Mouse (Mus musculus) frontal cortex, adult (tissue): ENCODE results near the gene Tgoln1.
A peak's percentile ranks its signal among the peaks of the same experiment; 100 is the strongest.

ENCODE experiments used
- ATAC-seq: cut with Nextera tagmentation; 2 replicates; pipeline ENCODE4 v1.9.2; 2017; ENCODE audit warnings: mild to moderate bottlenecking, moderate library complexity, mixed read lengths; ENCODE audit not compliant: low TSS enrichment

Tgoln1 gene

DNA sequence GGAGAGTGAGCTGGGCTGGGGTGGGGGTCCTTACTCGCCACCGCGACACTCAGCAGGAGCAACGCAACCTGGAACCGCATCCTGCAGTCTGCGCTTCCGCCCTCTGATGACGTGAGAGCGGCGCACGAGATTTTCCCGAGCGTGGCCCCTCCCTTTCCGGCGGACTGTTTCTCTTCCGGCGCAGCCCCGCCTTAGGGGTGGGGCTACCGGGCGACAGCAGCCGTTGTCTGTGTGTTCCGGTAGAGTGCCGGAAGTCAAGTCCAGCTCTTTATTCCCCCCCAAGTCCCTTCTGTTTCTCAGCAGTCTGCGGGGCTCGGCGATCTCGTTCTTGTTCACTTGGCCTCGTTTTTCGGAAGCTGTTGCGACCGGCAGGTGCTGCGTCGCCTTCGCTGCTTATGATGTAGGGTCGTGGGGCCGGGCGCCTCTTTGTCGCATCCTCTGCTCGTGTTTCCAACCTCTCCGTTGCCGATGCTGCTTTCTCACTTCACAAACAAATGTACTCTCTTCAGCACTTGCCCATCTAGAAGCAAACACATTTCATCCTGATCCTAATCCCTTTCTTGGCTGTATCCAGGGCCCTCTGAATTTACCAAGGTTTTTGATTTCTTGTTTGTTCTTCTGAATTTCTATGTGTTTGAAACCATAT, at the start of gene Tgoln1:
Gene Tgoln1 (minus strand): TSS at position 358 of the 646 bp plus-strand sequence.
- peak; percentile 99 for ATAC-seq

DNA sequence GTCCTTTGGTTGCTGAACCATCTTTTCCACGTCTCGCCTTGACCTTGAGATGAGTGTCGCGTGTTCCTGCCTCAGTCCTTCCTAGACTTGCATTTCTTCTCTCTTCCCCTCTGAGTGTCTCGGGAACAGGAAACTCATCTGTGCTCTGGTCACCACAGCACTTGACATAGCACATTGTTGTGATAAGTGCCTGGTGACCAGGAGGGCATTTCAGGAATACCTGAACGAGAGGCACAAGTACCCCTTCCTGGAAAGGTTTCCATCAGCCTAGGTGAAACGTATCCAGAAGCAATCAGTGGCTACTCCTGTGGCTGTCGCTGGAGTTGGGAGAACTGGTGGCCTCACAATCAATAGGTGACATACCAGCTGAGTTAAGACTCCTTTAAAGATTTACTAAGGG, 47.5 kb upstream of the Tgoln1 start:
- no peak for ATAC-seq

DNA sequence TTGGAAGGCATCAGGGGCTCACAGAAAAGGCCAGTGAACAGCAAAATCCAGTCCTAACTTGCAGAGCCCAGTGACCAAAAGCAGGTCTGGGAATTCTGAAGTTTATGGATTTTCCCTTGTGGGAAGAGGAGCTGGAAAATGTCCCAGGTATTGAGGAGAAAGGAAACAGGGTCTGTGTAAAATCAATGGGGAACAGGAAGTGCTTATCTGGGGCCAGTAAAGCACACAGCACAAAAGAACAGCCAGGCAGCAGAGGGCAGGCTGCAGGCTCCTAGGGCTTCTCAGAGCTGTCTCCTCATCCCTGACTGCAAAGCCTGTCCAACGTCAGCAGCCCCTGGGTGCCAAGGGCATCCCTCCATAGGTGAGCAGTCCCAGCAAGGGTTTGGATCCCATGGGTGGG, 46.2 kb upstream of the Tgoln1 start:
- ATAC-seq = no peak

DNA sequence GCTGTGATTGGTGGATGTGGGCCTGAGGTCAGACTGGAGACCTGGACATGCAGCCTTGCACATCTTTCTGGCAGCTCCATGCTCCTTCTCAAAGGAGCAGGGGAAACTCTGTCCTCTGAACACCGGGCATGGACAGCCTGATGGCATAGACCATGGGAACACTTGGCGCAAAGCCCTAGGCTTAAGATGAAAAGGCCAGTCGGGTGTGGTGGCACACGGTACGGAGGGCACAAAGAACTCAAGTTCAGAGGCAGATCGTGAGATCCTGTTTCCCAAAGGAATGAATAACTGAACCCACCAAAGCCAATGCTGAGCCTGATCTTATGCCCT, 43.6 kb upstream of the Tgoln1 start:
- ATAC-seq = no peak

DNA sequence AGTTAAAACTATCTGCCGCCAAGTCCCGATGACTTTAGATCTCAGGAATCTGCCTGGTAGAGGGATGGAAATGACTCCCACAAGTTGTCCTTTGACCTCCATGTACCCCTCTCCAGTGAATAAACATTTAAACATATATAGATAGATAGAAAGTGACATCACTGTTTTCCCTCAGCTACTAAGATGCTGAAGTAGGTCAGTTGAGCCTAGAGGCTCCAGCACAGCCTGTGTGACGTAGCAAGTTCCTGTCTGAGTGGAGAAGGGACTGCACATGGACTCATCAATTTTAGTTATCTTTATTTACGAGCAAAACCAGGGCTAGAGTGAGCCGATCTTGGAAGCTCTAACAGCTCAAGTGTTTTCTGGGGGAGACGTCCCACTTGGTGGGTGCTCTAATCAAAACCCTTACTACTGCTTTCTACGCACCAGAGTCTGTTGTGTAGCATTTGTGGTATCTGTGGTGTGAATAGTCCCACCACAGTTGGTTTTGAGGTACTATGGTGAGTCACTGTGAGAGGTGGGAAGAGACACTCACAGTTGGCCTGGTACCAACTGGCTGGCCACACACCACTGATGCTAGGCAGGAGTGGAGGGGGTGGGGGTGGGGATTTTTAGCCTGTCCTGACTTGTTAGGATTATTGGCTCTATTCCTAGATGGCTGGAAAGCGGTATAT, 43.1 kb upstream of the Tgoln1 start:
- peak; percentile 77 for ATAC-seq

DNA sequence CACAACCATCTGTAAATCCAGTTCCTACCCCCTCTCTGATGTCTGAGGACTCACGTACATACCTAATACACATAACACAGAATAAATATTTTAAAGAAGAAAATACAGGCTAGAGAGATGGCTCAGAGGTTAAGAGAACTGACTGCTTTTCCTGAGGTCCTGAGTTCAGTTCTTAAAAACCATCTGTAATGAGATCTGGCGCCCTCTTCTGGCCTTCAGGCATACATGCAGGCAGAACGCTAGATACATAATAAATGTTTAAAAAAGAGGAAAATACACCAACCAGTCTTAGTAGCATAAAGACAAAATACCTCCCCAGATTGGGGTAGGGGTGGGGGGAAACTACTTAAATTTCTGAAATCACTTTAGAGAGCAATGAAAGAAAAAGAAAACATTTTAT, 41.2 kb upstream of the Tgoln1 start:
- no peak for ATAC-seq

DNA sequence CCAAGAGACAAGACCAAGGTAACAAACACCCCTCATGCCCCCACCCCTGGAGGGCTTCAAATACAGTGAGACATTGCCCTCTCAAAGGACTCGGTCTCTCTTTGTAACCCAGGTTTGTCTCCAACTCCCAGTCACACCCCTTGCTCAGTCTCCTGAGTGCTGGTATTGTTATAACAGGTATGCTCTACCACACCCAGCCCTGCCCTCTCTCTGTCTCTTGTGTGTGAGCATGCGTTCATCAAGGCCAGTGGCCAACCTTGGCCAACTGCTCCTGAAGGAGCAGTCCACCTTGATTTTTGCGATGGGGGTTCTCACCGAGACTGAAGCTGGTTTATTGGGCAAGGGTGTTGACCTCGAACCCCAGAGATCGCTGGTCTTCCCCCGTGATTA, 39.2 kb upstream of the Tgoln1 start:
- ATAC-seq = no peak

DNA sequence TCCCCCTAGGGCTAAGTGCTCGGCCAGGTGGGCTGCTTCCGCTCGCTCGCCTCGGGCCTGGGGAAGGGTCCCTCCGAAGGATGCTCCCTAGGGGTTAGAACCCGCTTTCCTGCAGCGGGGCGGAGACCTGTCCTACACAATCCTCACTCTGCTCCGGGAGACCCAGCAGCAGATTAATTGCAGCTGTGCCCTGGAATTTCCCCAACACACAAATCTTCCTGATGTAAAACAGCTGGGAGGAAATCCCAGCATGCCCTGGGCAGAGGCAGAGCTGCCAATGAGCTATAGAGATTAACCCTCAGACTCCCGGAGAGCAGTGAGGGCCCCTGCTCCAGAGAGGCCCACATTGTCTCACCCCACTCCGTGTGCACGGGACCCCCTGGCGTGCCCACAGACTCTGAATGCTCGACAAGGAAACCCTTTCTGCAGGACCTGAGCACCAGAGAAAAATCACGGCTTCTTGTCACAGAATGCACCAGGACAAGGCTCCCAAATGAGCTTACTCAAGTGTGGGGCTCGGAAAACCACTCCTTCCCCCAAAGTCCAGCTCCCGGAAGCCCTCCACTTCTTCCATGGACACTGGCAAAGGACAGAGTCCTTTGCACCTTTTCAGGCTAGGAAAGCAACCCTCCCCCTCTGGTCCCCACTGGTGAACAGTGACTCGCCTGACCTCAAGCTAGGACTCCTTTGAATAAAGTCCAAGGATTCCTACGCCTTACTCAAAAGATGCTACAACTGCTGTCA, 38.7 kb upstream of the Tgoln1 start:
- no peak for ATAC-seq

DNA sequence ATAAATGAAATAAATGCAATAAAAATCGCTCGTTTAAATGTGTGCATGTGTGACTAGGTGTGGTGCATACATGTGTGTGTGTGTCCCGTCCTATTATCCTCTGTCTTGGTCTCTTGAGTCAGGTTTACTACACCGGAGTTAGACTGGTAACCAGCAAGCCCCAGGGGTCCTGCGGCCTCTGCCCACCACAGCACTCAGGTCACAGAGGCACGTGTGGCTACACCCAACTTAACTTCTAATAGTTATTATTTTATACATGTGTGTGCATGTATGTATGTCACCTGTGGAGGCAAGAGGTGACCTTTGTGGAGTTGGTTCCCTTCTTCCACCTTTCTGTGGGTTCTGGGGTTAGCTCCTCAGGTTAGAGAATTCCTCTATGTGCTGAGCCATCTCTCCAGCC, 37.6 kb upstream of the Tgoln1 start:
- ATAC-seq = no peak

DNA sequence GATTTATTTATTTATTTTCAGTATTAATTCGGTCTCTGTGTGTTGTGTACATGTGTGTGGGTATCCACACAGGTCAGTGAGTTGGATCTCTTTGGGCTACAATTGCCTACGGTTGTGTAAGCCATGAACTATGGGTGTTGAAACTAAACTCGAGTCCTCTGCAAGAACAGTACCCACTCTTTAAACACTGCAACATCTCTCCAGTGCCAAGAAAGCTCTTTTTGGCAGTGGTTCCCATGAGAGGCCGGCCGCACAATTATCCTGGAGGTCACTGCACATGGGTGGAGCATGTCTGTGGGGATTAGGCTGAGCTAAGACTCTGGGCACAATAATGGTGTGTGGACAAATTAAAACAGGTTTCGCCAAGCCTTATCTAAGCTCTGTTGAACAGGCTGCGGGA, 36.6 kb upstream of the Tgoln1 start:
- no peak for ATAC-seq

DNA sequence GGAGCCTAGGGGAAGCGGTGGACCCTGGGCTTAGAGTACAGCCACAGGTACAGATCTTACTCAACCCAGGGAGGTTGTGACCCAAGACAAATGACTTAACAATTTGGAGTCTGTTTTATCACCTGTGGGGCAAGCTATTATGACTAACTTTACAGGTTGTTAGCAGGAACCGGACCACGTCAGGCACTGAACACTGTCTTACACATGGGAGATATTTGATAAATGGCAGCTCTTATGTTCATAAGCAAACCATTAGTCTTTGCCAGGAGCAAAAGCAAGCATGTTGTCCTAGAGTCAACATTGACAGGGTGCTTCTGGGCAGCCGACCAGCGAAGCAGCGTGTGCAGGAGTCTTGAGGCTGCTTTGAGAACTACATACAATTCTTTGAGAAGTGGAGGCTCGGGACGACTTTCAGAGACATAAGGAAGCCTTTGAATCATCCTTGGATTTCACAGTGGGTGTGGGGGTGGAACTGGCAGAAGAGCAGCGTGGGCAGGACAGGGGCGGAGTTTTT, 33.6 kb upstream of the Tgoln1 start:
- ATAC-seq = peak; percentile 93

DNA sequence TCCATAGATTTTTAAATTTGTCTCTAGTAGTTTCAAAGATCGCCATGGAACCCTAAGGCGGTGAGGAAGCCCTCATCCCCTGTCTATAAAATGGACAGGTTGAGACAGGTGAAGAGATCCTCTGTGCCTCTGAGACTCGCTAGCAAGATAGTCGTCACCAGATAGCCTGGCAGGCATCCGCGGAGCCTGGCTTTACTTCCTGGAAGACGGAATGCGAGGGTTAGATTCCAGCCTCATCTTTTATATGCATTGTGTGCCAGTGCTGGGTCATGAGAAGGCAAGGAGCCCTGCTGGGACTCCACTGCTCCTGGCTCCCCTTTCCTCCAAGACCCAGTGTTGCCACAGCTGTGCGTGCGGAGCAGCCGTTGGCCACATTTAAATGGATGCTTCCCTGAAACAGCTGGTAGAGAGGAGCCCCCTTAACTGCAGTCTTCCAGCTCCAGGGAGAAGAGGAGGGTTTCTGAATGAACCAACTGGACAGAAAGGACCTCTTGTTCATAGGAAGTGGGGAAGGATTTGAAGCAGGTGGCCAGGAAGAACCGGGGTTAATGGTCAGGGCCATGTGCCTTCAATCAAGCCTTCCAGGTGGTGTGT, 31.3 kb upstream of the Tgoln1 start:
- no peak for ATAC-seq

DNA sequence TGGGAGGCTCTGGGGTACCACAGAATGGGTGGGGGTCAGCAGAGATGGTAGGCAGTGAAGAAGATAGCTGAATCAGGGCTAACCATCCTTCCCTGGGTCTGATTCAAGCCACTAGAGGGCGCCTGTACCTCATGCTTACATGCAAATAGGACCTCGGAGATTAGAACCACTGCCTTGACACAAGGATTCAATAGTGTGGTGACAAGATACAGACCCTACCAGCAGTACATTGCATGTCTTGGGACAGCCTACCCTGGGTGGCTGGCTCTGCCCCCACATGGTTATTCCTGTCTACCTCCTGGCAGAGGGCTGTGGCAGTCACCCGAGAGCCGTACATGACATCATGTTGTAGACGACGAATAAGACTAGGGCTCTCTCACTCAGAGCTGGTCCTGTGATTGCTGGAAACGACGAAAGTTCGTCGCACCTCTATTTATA, 30.6 kb upstream of the Tgoln1 start:
- peak; percentile 70 for ATAC-seq

DNA sequence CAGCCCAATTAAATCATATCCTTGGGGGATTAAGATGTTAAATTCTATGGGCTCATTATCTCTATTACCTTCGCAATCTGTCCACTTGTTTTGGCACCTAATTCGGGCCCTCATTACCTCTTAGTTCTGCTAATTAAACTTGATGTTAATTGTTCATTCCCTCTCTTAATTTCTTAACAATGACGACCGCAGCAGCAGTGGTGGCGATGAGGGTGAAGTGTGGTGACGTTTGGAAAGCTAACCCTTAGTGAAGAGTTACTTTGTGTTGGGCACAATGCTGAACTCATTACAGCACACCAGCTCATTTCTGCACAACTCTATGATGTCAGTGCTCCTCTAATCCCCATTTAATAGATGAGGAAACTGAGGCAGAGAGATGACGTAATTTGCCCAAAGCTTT, 28.6 kb upstream of the Tgoln1 start:
- no peak for ATAC-seq

DNA sequence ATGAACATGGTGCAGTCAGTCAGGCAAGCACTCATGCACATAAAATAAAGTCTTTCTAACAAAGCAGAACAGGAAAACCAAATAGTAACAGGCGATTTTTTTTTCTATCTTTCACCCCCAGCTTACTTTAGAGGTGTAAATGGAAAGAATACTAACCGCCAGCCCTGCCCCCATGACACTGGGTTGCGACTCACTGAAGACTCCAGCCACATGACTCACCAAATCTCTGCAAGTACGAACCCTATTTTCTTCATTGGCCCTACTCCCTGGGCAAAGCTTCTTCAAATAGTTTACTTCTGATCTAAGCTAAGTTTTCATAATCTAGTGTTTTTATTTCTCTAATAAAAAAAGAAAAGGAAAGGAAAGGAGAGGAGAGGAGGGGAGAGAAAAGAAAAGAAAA, 27.8 kb upstream of the Tgoln1 start:
- ATAC-seq = no peak

DNA sequence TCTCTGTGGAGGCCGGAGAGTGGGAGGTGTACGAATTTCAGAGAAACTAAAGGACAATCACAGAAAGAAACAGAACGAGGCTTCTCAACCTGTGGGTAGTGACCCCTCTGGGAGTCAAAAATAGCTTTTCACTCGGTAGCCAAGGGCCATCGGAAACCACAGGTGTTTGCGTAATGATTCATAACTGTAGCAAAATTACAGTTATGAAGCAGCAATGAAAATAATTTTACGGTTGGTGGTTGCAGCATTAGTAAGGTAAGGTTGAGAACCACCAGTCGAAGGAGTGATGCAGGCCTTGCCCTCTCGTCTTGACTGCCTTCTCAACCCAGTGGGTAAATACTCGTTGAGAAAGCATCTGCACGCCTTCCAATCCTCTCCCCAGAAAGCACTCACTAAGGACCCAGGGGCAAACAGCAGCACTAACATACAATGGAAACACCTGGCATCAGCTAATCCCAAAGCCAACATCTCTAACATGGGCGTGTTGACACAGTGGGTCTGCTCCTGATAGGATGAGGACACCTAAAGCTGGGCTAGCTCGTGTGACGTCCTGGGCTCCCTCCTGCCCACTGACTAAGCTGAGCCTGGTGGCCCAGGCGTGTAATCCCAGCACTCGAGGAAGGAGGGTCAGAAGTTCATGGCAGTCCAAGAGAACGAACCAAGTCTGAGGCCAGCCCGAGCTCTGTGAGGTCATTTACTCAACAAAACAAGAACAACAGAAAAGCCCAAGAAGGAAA, 24.6 kb upstream of the Tgoln1 start:
- no peak for ATAC-seq

DNA sequence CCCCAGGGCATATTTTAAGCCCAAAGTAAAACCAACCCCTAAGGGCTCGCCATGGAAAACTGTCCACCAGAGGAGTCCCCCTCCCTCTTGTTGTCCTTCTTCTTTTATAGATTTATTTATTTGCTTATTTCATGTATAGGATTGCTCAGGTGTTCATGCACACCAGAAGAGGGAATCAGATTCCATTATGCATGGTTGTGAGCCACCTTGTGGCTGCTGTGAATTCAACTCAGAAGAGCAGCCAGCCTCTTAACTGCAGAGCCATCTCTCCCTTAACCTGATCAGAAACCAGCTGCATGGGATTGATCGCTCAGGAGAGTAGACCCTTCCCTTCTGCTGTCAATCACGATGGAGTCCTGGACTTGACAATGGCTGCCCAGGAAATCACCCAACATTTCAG, 20.1 kb upstream of the Tgoln1 start:
- ATAC-seq = peak; percentile 52; the same call in 1 of the 2 replicates

DNA sequence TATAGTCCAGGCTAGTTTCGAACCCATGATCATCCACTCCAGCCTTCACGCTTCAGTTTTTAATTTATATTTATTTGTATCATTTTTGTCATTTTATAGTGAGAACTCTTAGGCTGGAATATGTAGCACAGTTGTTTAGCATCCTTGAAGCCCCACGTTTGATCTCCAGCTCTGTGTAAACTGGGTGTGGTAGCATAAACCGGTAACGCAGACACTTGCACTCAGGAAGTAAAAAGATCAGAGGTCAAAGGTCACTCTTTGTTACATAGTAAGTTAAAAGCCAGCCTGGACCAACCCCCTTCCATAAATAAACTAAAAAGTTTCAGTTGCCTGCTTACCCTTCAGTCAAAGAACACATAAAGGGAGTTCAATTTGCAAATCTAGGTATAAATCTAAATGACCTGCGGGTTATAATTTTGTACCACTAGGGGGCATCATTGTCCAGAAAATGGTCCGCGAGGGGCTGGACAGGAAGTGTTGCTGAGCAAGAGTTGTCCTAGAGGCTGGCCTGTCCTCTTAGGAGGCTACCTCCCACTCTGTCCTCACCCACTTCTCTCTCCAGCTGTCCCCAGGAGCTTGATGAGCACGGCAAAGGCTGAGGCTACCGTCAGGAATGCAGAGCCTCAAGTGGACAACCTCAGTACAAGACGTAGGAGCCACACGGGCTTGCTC, 19.1 kb upstream of the Tgoln1 start:
- peak; percentile 88 for ATAC-seq

DNA sequence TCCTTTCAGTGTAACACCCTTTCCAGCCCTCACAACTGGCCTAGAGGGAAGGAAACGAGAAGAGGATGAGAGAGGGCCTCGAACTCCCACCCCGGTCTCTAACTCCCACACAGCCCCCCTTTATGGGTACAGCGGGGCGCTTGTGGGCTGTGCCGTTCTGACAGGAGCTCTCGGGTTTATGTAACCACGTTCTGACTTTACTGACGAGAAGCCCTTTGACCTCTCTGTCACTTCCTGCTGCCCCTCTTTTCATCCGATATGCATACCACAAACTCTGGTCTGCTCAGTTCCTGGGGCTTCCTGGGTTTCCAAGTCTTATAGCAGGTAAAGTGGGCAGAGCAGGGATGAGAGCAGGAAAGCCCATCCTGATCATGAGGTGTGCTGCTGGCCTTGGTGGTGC, 17.5 kb upstream of the Tgoln1 start:
- no peak for ATAC-seq

DNA sequence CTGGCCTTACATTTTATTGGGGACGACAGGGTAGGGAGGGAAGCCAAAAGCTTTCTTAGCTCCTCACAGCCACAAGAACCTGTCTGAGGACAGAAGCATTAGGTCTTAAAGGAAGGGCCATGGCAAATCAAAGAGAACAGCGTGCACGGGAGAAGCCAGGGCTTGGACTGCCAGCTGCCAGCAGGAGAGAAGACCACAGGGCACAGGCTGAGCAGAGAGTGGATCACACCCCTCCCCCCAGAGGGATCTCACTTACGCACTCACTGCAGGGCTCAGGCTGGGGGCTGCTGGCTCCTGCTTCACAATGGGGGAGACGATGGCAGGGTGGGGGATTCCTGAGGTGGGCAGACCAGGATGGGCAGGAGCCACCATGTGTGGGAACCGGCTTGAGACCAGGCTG, 14.9 kb upstream of the Tgoln1 start:
- ATAC-seq = no peak

DNA sequence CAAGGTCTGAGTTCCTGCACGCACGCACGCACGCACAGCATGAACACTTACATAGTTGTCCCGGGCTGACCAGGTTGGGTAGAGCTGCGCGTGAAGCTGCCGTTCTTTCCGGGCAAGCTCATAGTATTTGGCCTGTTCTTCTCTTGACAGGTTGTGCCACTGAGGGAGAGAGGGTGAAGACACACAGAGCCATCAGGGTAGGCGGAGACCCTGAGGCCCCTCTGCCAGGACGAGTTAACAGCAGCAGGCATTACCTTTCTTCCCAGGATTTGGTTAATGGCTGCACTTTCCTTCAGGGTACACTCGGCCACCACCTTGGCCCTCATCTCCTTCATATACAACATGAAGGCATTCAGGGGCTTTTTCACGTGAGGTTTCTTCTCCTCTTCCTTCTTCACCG, 14.2 kb upstream of the Tgoln1 start:
- ATAC-seq = no peak
